In the genomic region with DNA sequence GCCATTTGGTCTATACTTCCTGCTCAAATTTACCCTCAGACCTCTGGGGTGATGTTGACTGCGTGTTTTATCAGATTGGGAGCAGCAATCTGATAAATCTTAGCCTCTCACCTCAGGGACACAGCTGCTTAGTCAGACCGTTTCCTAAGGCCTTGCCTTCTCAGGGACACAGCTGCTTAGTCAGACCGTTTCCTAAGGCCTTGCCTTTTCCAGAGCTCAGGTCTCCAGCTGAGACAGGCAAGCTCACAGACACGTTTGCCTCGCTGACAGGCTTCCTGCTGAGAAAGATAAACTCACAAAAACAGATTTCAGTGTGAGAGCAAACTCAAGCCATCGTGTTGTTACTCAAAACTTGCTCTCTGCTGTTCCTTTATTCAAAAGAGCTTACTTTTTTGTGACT, we compare ENCODE assay signal across 12 mouse cellular contexts. TPM values are rescaled to one million over a fixed set of nuclear protein-coding genes. Genes with fewer than 3 reads are reported as not detected.
DNase-seq lines count a peak whose midpoint lies in the region; ATAC-seq lines count a peak whose summit lies in the region.
"Had no signal": no experiment of that assay in that cellular context is flagged by ENCODE, and none has a peak within 500 bp of the region (broad histone marks: within the 10 kb centered on the region; RNA-seq: fewer than 3 reads in every experiment).

No protein-coding gene starts in this region.

- peak overlapping the region; percentile 88 for H3K27ac ChIP-seq in heart, embryonic 15.5 days
- H3K27ac ChIP-seq: kidney, embryonic 15.5 days had no signal

- no peak overlapping the region for H3K4me3 ChIP-seq in heart, embryonic 15.5 days
- H3K4me3 ChIP-seq: megakaryocyte, embryonic 14.5 days had no signal

- H3K9ac ChIP-seq in heart, embryonic 15.5 days, result peak overlapping the region; percentile 11; the same call in 1 of the 2 replicates
- H3K9ac ChIP-seq: kidney, embryonic 15.5 days had no signal

- H3K4me1 ChIP-seq in heart, embryonic 15.5 days (replicated peaks), result peaks cover 27% of the 10 kb centered on the region

- peak overlapping the region; percentile 67 for H3K4me2 ChIP-seq in heart, embryonic 15.5 days

- peak; percentile 88 for DNase-seq in heart, adult 11 months
- DNase-seq in heart, adult 8-10 months (ENCODE audit: low spot score), result no peak
- peak; percentile 44 for DNase-seq in 3T3-L1 (ENCODE audit: low read depth, low spot score)
- DNase-seq in adrenal gland, postnatal 36 days, result peak; percentile 57 to 62
- no peak for DNase-seq in spleen, postnatal 14 days (ENCODE audit: low spot score in 2 of 2)
- DNase-seq in right cerebral cortex, adult 18-20 months, result no peak
- DNase-seq: B cell, adult 2 months; cerebellum, adult 9-11 months had no signal

- H3K9me3 ChIP-seq in heart, embryonic 15.5 days (replicated peaks), result no peaks in the 10 kb centered on the region
- H3K9me3 ChIP-seq: kidney, embryonic 15.5 days; megakaryocyte, embryonic 14.5 days had no signal

- 4% methylated on average over 6 of the region's 6 CpGs for WGBS in heart, embryonic 15.5 days

- ATAC-seq in heart, embryonic 15.5 days (replicated peaks; ENCODE audit: insufficient number of reproducible peaks, insufficient read depth, low FRiP score, low read depth), result peak; percentile 61; the same call in 1 of the 2 replicates
- ATAC-seq in megakaryocyte-erythroid progenitor cell, adult 5-6 weeks (replicated peaks; ENCODE audit: low FRiP score, low TSS enrichment, poor library complexity, severe bottlenecking), result no peak; the same call in 1 of the 2 replicates

- no peaks in the 10 kb centered on the region for H3K27me3 ChIP-seq in heart, embryonic 15.5 days
- H3K27me3 ChIP-seq: kidney, embryonic 15.5 days; megakaryocyte, embryonic 14.5 days had no signal

- H3K36me3 ChIP-seq in heart, embryonic 15.5 days, result peaks cover 8% of the 10 kb centered on the region
- H3K36me3 ChIP-seq: kidney, embryonic 15.5 days had no signal

RNA-seq across cellular contexts. Expression of a gene that starts 1.9 kb away (rescaled TPM):
- 10 to 100 TPM; 39.5 to 67.3 (median 48.9) TPM for total RNA-seq in heart, adult 8-10 months (2022)
- total RNA-seq in adrenal gland, postnatal 36 days (2021), result 10 to 100 TPM; 40.1 to 67.1 TPM
- 70.3 and 70.6 TPM in 2 replicates for polyA plus RNA-seq in heart, embryonic 15.5 days (2015; fragmentation: Nextera tagmentation; extraction: Ambion mirVana)
- 15.2 and 37.8 TPM in 2 replicates for total RNA-seq in megakaryocyte-erythroid progenitor cell, adult 5-6 weeks (2014; fragmentation: Nextera tagmentation)
- total RNA-seq in megakaryocyte-erythroid progenitor cell, adult 5-6 weeks (2017), result 49.2 and 60.6 TPM in 2 replicates

RNA-seq across cellular contexts. Expression of a gene that starts 49.4 kb away (rescaled TPM):
- 10 to 100 TPM; 18.9 to 25.4 (median 24.4) TPM for total RNA-seq in heart, adult 8-10 months (2022)
- total RNA-seq in adrenal gland, postnatal 36 days (2021), result 10 to 100 TPM; 19.9 to 38.5 TPM
- polyA plus RNA-seq in heart, embryonic 15.5 days (2015; fragmentation: Nextera tagmentation; extraction: Ambion mirVana), result 38.8 and 39.4 TPM in 2 replicates
- 4.3 and 5.1 TPM in 2 replicates for total RNA-seq in megakaryocyte-erythroid progenitor cell, adult 5-6 weeks (2014; fragmentation: Nextera tagmentation)
- total RNA-seq in megakaryocyte-erythroid progenitor cell, adult 5-6 weeks (2017), result 23.2 and 37.4 TPM in 2 replicates

Comparison
In these comparisons a context has a peak if more than half of its experiments do, and no peak if none do; other contexts are left out.
1. DNase-seq: peak in heart, adult 11 months (single experiment), 3T3-L1 (single experiment) and adrenal gland, postnatal 36 days (2 of 2); none in heart, adult 8-10 months (single experiment), spleen, postnatal 14 days (0 of 2) and right cerebral cortex, adult 18-20 months (single experiment).